Mouse (Mus musculus): ENCODE results near the gene Ctss. TPM values are rescaled to one million over a fixed set of nuclear protein-coding genes. Genes with fewer than 3 reads are reported as not detected.

The Ctss gene
- total and polyA plus RNA-seq, 2 experiments from 2014 or later: 9.8 to 26.6 TPM

GRCm38 (mm10) chr3:95569585-95569984 is 43.0 kb downstream of the Ctss start:
- no peaks in the 10 kb centered on the region for H3K9me3 ChIP-seq (ENCODE audit: low read length)
- no peak overlapping the region for H3K9ac ChIP-seq (replicated peaks; ENCODE audit: low read length)
- H3K4me3 ChIP-seq (ENCODE audit: low read length): no peak overlapping the region
- no peak for ATAC-seq
- no peaks in the 10 kb centered on the region for H3K27me3 ChIP-seq (ENCODE audit: insufficient read depth, low read length)
- H3K36me3 ChIP-seq (ENCODE audit: insufficient read depth, low read length): no peaks in the 10 kb centered on the region
- no peaks in the 10 kb centered on the region for H3K4me1 ChIP-seq (ENCODE audit: insufficient read depth, low read length)
- 91% methylated on average over 3 of the region's 3 CpGs for WGBS
- H3K4me2 ChIP-seq (ENCODE audit: low read depth, low read length): no peak overlapping the region
- DNase-seq (ENCODE audit: low spot score): no peak
- no peak for TF ChIP-seq CTCF (IDR thresholded peaks at IDR 0.05; ENCODE audit: low read depth)
- no peak overlapping the region for H3K27ac ChIP-seq

DNA sequence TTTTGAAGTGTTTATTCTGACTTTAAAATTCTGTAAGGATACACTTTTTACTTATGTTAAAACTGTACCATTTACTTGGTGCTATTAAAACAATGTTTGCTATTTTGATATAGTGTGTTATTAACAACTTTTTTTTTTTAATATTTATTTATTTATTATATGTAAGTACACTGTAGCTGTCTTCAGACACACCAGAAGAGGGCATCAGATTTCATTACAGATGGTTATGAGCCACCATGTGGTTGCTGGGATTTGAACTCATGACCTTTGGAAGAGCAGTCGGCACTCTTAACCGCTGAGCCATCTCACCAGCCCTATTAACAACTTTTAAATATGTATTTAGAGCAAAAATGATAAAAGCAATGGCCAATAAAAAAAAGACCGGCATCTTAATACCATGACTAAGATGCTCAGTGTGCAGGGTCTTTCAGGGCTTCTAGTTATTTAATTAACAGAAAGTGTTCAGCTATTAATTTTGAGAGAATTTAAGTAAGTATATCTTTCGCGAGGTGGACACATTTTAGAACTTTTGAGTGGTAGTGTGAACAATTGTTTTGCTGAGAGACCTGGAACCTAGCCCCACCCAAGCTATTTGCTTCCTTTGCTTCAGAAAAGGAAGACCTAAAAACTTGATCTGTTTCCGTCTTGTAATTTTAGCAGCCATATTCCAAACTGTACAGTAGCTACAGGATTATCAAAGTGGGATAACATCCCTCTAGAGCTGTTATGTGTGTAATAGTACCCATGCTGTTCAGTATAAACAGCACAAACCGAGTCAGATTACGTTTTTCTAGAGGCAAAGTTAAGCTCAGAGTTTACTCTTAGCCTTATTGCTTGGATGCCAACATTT is 61.4 kb downstream of the Ctss start:
- Histone ChIP-seq H3K27ac (peak overlapping the region; percentile 48), H3K27me3 (ENCODE audit: insufficient read depth, low read length) (no peaks in the 10 kb centered on the region), H3K9ac (replicated peaks; ENCODE audit: low read length) (no peak overlapping the region), H3K4me1 (ENCODE audit: insufficient read depth, low read length) (no peaks in the 10 kb centered on the region), H3K4me3 (ENCODE audit: low read length) (peak overlapping the region; percentile 67), H3K4me2 (ENCODE audit: low read depth, low read length) (peak overlapping the region; percentile 56), H3K9me3 (ENCODE audit: low read length) (no peaks in the 10 kb centered on the region), H3K36me3 (ENCODE audit: insufficient read depth, low read length) (no peaks in the 10 kb centered on the region)
- no peak for TF ChIP-seq CTCF (IDR thresholded peaks at IDR 0.05; ENCODE audit: low read depth)
- DNase-seq (ENCODE audit: low spot score): no peak
- 50% methylated on average over 8 of the region's 8 CpGs for whole genome bisulfite sequencing
- ATAC-seq: no peak

DNA sequence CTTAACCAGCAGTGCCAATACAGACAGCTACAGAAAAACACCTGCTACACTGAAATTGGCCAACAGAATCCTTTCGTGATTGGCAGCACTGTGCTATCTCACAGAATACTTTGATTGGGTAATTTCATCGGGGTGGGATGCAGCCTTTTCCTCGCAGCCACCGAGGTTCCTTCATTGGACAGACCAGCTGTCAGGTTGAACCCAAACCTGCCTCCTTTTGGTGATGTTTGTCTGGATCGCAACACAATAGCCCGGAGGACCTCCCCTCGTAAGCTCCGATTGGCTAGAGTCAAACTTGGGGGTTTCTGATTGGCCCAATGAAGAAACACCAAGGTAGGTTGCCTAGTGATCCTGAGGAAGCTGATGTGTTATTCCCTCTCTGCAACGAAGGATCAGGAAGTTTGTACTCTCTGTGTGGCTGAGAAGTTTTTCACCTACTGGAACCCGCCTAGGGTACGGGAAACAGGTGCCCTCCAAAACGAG is 62.1 kb downstream of the Ctss start, which contains the start of gene Golph3l:
Golph3l (plus strand) TSS at position 331 of the 483 bp plus-strand sequence.
- ATAC-seq (peak; percentile 100), DNase-seq (ENCODE audit: low spot score) (peak; percentile 97)
- Histone ChIP-seq H3K9ac (replicated peaks; ENCODE audit: low read length) (peak within 1 kb of the TSS; percentile 40), H3K36me3 (ENCODE audit: insufficient read depth, low read length) (no peaks in the 10 kb centered on the region), H3K27me3 (ENCODE audit: insufficient read depth, low read length) (no peaks in the 10 kb centered on the region), H3K4me3 (ENCODE audit: low read length) (peak within 1 kb of the TSS; percentile 67), H3K9me3 (ENCODE audit: low read length) (no peaks in the 10 kb centered on the region), H3K4me2 (ENCODE audit: low read depth, low read length) (peak within 1 kb of the TSS; percentile 64), H3K4me1 (ENCODE audit: insufficient read depth, low read length) (no peaks in the 10 kb centered on the region), H3K27ac (peak within 1 kb of the TSS; percentile 57)
- TF ChIP-seq CTCF (IDR thresholded peaks at IDR 0.05; ENCODE audit: low read depth): peak; percentile 23; the same call in 1 of the 2 replicates
- WGBS: under 1% methylated on average over 12 of the region's 12 CpGs

DNA sequence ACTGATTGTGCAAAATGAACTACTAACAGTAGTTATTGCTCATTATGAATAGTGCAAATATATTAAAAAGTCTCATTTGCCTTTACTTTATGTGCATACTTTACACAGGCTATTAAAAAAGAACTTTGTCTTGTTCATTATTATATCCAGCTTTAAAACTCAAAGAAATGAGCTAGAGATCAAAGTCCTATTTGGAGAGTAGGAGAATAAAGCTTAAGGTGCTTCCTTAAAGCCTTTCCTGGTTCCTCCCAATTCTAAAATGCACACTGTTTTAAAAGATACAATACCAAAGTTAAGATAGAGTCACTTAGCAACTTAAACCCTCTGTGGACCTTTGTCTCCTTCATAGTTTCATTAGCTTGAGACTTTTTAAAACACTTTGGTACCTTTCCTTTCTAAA is 72.1 kb downstream of the Ctss start:
- TF ChIP-seq CTCF (IDR thresholded peaks at IDR 0.05; ENCODE audit: low read depth): no peak
- ATAC-seq: no peak
- H3K4me3 ChIP-seq (ENCODE audit: low read length): no peak overlapping the region
- DNase-seq (ENCODE audit: low spot score): no peak
- no peak overlapping the region for H3K27ac ChIP-seq
- no peaks in the 10 kb centered on the region for H3K4me1 ChIP-seq (ENCODE audit: insufficient read depth, low read length)
- no peaks in the 10 kb centered on the region for H3K27me3 ChIP-seq (ENCODE audit: insufficient read depth, low read length)
- no peak overlapping the region for H3K4me2 ChIP-seq (ENCODE audit: low read depth, low read length)
- H3K9ac ChIP-seq (replicated peaks; ENCODE audit: low read length): no peak overlapping the region
- peaks cover 4% of the 10 kb centered on the region; the same call in 1 of the 2 replicates for H3K36me3 ChIP-seq (ENCODE audit: insufficient read depth, low read length)
- H3K9me3 ChIP-seq (ENCODE audit: low read length): no peaks in the 10 kb centered on the region

DNA sequence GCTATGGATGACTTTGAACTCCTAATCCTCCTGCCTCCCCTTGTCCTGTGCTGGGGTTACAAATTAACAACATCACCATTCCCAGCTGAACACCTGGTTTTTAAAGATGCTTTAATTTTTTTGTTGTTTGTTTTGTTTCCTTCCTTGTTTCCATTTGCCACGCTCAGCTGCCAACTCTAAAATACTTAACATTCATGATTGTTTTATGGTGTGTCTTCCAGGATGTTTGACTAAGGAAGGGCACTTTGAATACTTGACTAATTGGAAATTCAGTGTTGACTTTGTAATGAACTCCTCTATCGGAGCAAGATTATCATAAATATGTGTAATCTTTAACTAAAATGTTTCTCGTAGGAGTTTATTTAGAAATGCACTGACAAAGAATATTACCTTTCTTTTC is 74.7 kb downstream of the Ctss start:
- H3K27me3 ChIP-seq (ENCODE audit: insufficient read depth, low read length): no peaks in the 10 kb centered on the region
- H3K27ac ChIP-seq: no peak overlapping the region
- no peak overlapping the region for H3K9ac ChIP-seq (replicated peaks; ENCODE audit: low read length)
- H3K4me3 ChIP-seq (ENCODE audit: low read length): no peak overlapping the region
- H3K9me3 ChIP-seq (ENCODE audit: low read length): no peaks in the 10 kb centered on the region
- H3K36me3 ChIP-seq (ENCODE audit: insufficient read depth, low read length): no peaks in the 10 kb centered on the region
- no peaks in the 10 kb centered on the region for H3K4me1 ChIP-seq (ENCODE audit: insufficient read depth, low read length)
- no peak overlapping the region for H3K4me2 ChIP-seq (ENCODE audit: low read depth, low read length)
- TF ChIP-seq CTCF (IDR thresholded peaks at IDR 0.05; ENCODE audit: low read depth): no peak
- ATAC-seq: no peak
- 88% methylated on average over 3 of the region's 3 CpGs for WGBS
- no peak for DNase-seq (ENCODE audit: low spot score)

Other genes starting within 250 kb of the Ctss start
- gene Mindy1, start 245.4 kb upstream of the Ctss start, total RNA-seq (2014; rRNA removed): 31.1 and 31.8 TPM in 2 replicates
- 32.6 and 33.8 TPM in 2 replicates for gene Mindy1, start 245.4 kb upstream of the Ctss start, polyA plus RNA-seq (2015; fragmentation: Nextera tagmentation; extraction: Ambion mirVana)
- 72.7 and 77.4 TPM in 2 replicates for gene Prune1, start 244.7 kb upstream of the Ctss start, total RNA-seq (2014; rRNA removed)
- gene Prune1, start 244.7 kb upstream of the Ctss start, polyA plus RNA-seq (2015; fragmentation: Nextera tagmentation; extraction: Ambion mirVana): 56.6 and 60.4 TPM in 2 replicates
- gene Anxa9, start 219.6 kb upstream of the Ctss start, total RNA-seq (2014; rRNA removed): 0.31 TPM in 1 of 2 replicates, not detected in the other
- gene Anxa9, start 219.6 kb upstream of the Ctss start, polyA plus RNA-seq (2015; fragmentation: Nextera tagmentation; extraction: Ambion mirVana): 0.28 and 0.48 TPM in 2 replicates
- 43.7 and 64.0 TPM in 2 replicates for gene Cers2, start 212.0 kb upstream of the Ctss start, total RNA-seq (2014; rRNA removed)
- 87.4 and 90.5 TPM in 2 replicates for gene Cers2, start 212.0 kb upstream of the Ctss start, polyA plus RNA-seq (2015; fragmentation: Nextera tagmentation; extraction: Ambion mirVana)
- 36.6 and 50.8 TPM in 2 replicates for gene Setdb1, start 169.6 kb upstream of the Ctss start, total RNA-seq (2014; rRNA removed)
- gene Setdb1, start 169.6 kb upstream of the Ctss start, polyA plus RNA-seq (2015; fragmentation: Nextera tagmentation; extraction: Ambion mirVana): 26.4 and 26.5 TPM in 2 replicates
- gene 4930558C23Rik, start 123.9 kb upstream of the Ctss start, total RNA-seq (2014; rRNA removed): not detected in 2 replicates
- not detected in 2 replicates for gene 4930558C23Rik, start 123.9 kb upstream of the Ctss start, polyA plus RNA-seq (2015; fragmentation: Nextera tagmentation; extraction: Ambion mirVana)
- 16.0 and 16.7 TPM in 2 replicates for gene Arnt, start 92.4 kb upstream of the Ctss start, total RNA-seq (2014; rRNA removed)
- gene Arnt, start 92.4 kb upstream of the Ctss start, polyA plus RNA-seq (2015; fragmentation: Nextera tagmentation; extraction: Ambion mirVana): 9.6 and 11.6 TPM in 2 replicates
- 4.9 and 6.7 TPM in 2 replicates for gene Ctsk, start 27.5 kb upstream of the Ctss start, total RNA-seq (2014; rRNA removed)
- 11.6 TPM in 2 replicates for gene Ctsk, start 27.5 kb upstream of the Ctss start, polyA plus RNA-seq (2015; fragmentation: Nextera tagmentation; extraction: Ambion mirVana)
- not detected in 2 replicates for gene Hormad1, start 32.9 kb downstream of the Ctss start, total RNA-seq (2014; rRNA removed)
- not detected in 2 replicates for gene Hormad1, start 32.9 kb downstream of the Ctss start, polyA plus RNA-seq (2015; fragmentation: Nextera tagmentation; extraction: Ambion mirVana)
- gene Golph3l, start 62.1 kb downstream of the Ctss start, total RNA-seq (2014; rRNA removed): 17.3 and 18.4 TPM in 2 replicates
- gene Golph3l, start 62.1 kb downstream of the Ctss start, polyA plus RNA-seq (2015; fragmentation: Nextera tagmentation; extraction: Ambion mirVana): 19.3 and 20.1 TPM in 2 replicates
- 84.3 and 93.8 TPM in 2 replicates for gene Ensa, start 98.2 kb downstream of the Ctss start, total RNA-seq (2014; rRNA removed)
- gene Ensa, start 98.2 kb downstream of the Ctss start, polyA plus RNA-seq (2015; fragmentation: Nextera tagmentation; extraction: Ambion mirVana): 136 and 139 TPM in 2 replicates
- gene Mcl1, start 132.0 kb downstream of the Ctss start, total RNA-seq (2014; rRNA removed): 110 and 126 TPM in 2 replicates
- 38.8 and 41.5 TPM in 2 replicates for gene Mcl1, start 132.0 kb downstream of the Ctss start, polyA plus RNA-seq (2015; fragmentation: Nextera tagmentation; extraction: Ambion mirVana)
- gene Adamtsl4, start 161.1 kb downstream of the Ctss start, total RNA-seq (2014; rRNA removed): 1.0 and 1.6 TPM in 2 replicates
- 1.4 and 2.1 TPM in 2 replicates for gene Adamtsl4, start 161.1 kb downstream of the Ctss start, polyA plus RNA-seq (2015; fragmentation: Nextera tagmentation; extraction: Ambion mirVana)
- gene Ecm1, start 212.8 kb downstream of the Ctss start, total RNA-seq (2014; rRNA removed): 11.4 and 14.3 TPM in 2 replicates
- gene Ecm1, start 212.8 kb downstream of the Ctss start, polyA plus RNA-seq (2015; fragmentation: Nextera tagmentation; extraction: Ambion mirVana): 8.9 and 11.4 TPM in 2 replicates
- 32.8 and 40.3 TPM in 2 replicates for gene Tars2, start 233.4 kb downstream of the Ctss start, total RNA-seq (2014; rRNA removed)
- gene Tars2, start 233.4 kb downstream of the Ctss start, polyA plus RNA-seq (2015; fragmentation: Nextera tagmentation; extraction: Ambion mirVana): 39.5 and 40.9 TPM in 2 replicates

All from hindbrain, postnatal 0 days (tissue).